In genomic region chr11:77512891-77513810, GRCm38 (mm10) we compare ENCODE assay signal across 8 mouse cellular contexts. TPM values are rescaled to one million over a fixed set of nuclear protein-coding genes. Genes with fewer than 3 reads are reported as not detected.
DNase-seq lines count a peak whose midpoint lies in the region; ATAC-seq and TF ChIP-seq lines count a peak whose summit lies in the region.

No protein-coding gene starts in this region.

- peaks cover 0 to 8% of the 10 kb centered on the region in 2 experiments; a peak in 2 of 4 replicates for H3K36me3 ChIP-seq in MEL (ENCODE audit: control insufficient read depth in 1 of 2, insufficient read depth in 2 of 2, low read length in 2 of 2)

- intact Hi-C loops in heart, postnatal 10 days (cut with DNase I) = no loop called here

- no peak for TF ChIP-seq CTCF in MEL (IDR thresholded peaks at IDR 0.05 in 2 of 3, conservative IDR thresholded peaks at IDR 0.05 in 1 of 3; ENCODE audit: control insufficient read depth in 1 of 3, insufficient read depth in 1 of 3, low read depth in 2 of 3, low read length in 3 of 3, poor library complexity in 1 of 3, severe bottlenecking in 1 of 3)
- no peak for TF ChIP-seq CTCF in brain, embryonic 14.5 days (IDR thresholded peaks at IDR 0.05; ENCODE audit: borderline replicate concordance, extremely low read depth, insufficient read depth, insufficient read length)

- TF ChIP-seq EP300 in MEL (IDR thresholded peaks at IDR 0.05; ENCODE audit: low read depth in 1 of 2, low read length in 2 of 2) = 0 out of 4 replicates have a peak, but pooled peaks of 1 of the 2 experiments have one; percentile 0

- peak overlapping the region; percentile 84 for H3K9ac ChIP-seq in MEL (ENCODE audit: control insufficient read depth, low read depth, low read length, poor library complexity, severe bottlenecking)

- peaks cover 2% of the 10 kb centered on the region; the same call in 1 of the 2 replicates for H3K79me2 ChIP-seq in MEL (ENCODE audit: control insufficient read depth, insufficient read depth, low read length, poor library complexity)

- H3K4me1 ChIP-seq in MEL (ENCODE audit: control insufficient read depth in 1 of 2, insufficient read depth in 2 of 2, low read length in 2 of 2) = peaks cover 2 to 21% of the 10 kb centered on the region in 2 experiments; a peak in 3 of 4 replicates

- TF ChIP-seq POLR2A in MEL (IDR thresholded peaks at IDR 0.05; ENCODE audit: control insufficient read depth in 1 of 2, insufficient read depth in 1 of 2, low read depth in 1 of 2, low read length in 2 of 2, poor library complexity in 1 of 2) = peak; percentile 51 to 88; a peak in 3 of 4 replicates
- TF ChIP-seq POLR2A in brain, embryonic 14.5 days (IDR thresholded peaks at IDR 0.05; ENCODE audit: borderline replicate concordance, extremely low read depth, insufficient read depth, insufficient read length, poor library complexity, severe bottlenecking) = peak; percentile 84

- no peaks in the 10 kb centered on the region for H3K27me3 ChIP-seq in MEL (ENCODE audit: control insufficient read depth in 1 of 2, insufficient read depth in 2 of 2, low read length in 2 of 2)

- peak overlapping the region; percentile 86 to 99 for H3K4me3 ChIP-seq in MEL (ENCODE audit: control insufficient read depth in 1 of 2, insufficient read depth in 1 of 2, low read depth in 2 of 2, low read length in 2 of 2)

- peak; percentile 66 for ATAC-seq in erythroid progenitor cell, adult 5-6 weeks (replicated peaks; ENCODE audit: low FRiP score, poor library complexity, severe bottlenecking)

- TF ChIP-seq RAD21 in MEL (IDR thresholded peaks at IDR 0.05; ENCODE audit: low read depth, low read length) = no peak

- peak; percentile 94 for DNase-seq in MEL (ENCODE audit: low read depth, low spot score)
- DNase-seq in brain, embryonic 14.5 days (ENCODE audit: low read depth) = peak; percentile 91
- peak; percentile 91 to 92 for DNase-seq in heart, postnatal 10 days
- peak; percentile 88 to 95 for DNase-seq in kidney, postnatal 25 days
- peak; percentile 84 for DNase-seq in lung, postnatal 25 days (ENCODE audit: low spot score)
- DNase-seq in retina, embryonic 14.5 days (ENCODE audit: low spot score) = peak; percentile 89
- DNase-seq in urinary bladder, postnatal 14 days (ENCODE audit: low spot score) = peak; percentile 88

- no peaks in the 10 kb centered on the region for H3K9me3 ChIP-seq in MEL (replicated peaks; ENCODE audit: insufficient read depth, low read length)

- H3K27ac ChIP-seq in MEL (ENCODE audit: control insufficient read depth, low read depth, low read length) = peak overlapping the region; percentile 43

TF ChIP-seq in MEL, 35 proteins besides CTCF, POLR2A, EP300 and RAD21 (continues in another document):
- TF ChIP-seq ZC3H11A (IDR thresholded peaks at IDR 0.05; ENCODE audit: low read depth, low read length) = no peak
- peak; percentile 60; the same call in 1 of the 2 replicates for TF ChIP-seq ELF1 (IDR thresholded peaks at IDR 0.05; ENCODE audit: low read depth, low read length)
- TF ChIP-seq CHD1 (IDR thresholded peaks at IDR 0.05; ENCODE audit: low read depth, low read length) = peak; percentile 79; the same call in 1 of the 2 replicates
- TF ChIP-seq USF2 (IDR thresholded peaks at IDR 0.05; ENCODE audit: borderline replicate concordance in 1 of 2, insufficient read depth in 1 of 2, low read depth in 1 of 2, low read length in 2 of 2) = no peak
- TF ChIP-seq NELFE (IDR thresholded peaks at IDR 0.05; ENCODE audit: low read depth, low read length) = peak; percentile 84
- TF ChIP-seq MEF2A (IDR thresholded peaks at IDR 0.05; ENCODE audit: extremely low read depth, insufficient replicate concordance, low read depth, low read length, poor library complexity, severe bottlenecking) = no peak
- TF ChIP-seq USF1 (IDR thresholded peaks at IDR 0.05; ENCODE audit: low read depth, low read length) = peak; percentile 1; the same call in 1 of the 2 replicates
- TF ChIP-seq GATA1 (IDR thresholded peaks at IDR 0.05; ENCODE audit: low read depth, low read length) = no peak
- no peak; the same call in 1 of the 2 replicates for TF ChIP-seq MAX (IDR thresholded peaks at IDR 0.05; ENCODE audit: low read length)
- TF ChIP-seq CHD2 (IDR thresholded peaks at IDR 0.05; ENCODE audit: low read length) = no peak
- TF ChIP-seq POLR2AphosphoS2 (IDR thresholded peaks at IDR 0.05; ENCODE audit: low read length) = peak; percentile 91
- TF ChIP-seq SMC3 (IDR thresholded peaks at IDR 0.05; ENCODE audit: low read depth, low read length) = no peak
- TF ChIP-seq SIN3A (IDR thresholded peaks at IDR 0.05; ENCODE audit: low read length) = peak; percentile 73
- TF ChIP-seq ZMIZ1 (IDR thresholded peaks at IDR 0.05; ENCODE audit: low read depth, low read length) = peak; percentile 82
- peak; percentile 77 for TF ChIP-seq NRF1 (IDR thresholded peaks at IDR 0.05; ENCODE audit: insufficient read depth, low read depth, low read length, poor library complexity, severe bottlenecking)
- no peak for TF ChIP-seq POLR2AphosphoS5 (IDR thresholded peaks at IDR 0.05; ENCODE audit: borderline replicate concordance, low read depth, low read length)
- TF ChIP-seq GABPA (IDR thresholded peaks at IDR 0.05; ENCODE audit: low read depth, low read length) = no peak
- no peak for TF ChIP-seq MYB (IDR thresholded peaks at IDR 0.05; ENCODE audit: low read depth, low read length)
- TF ChIP-seq MAZ (IDR thresholded peaks at IDR 0.05; ENCODE audit: low read depth, low read length) = no peak
- no peak for TF ChIP-seq ETS1 (IDR thresholded peaks at IDR 0.05; ENCODE audit: low read depth, low read length)
- TF ChIP-seq MYC (IDR thresholded peaks at IDR 0.05; ENCODE audit: low read depth, low read length) = peak; percentile 50
- no peak for TF ChIP-seq ZNF384 (IDR thresholded peaks at IDR 0.05; ENCODE audit: low read depth, low read length)
- peak; percentile 31; the same call in 1 of the 2 replicates for TF ChIP-seq TCF12 (IDR thresholded peaks at IDR 0.05; ENCODE audit: low read depth, low read length)
- TF ChIP-seq RCOR1 (IDR thresholded peaks at IDR 0.05; ENCODE audit: low read depth, low read length) = no peak
- TF ChIP-seq ZKSCAN1 (IDR thresholded peaks at IDR 0.05; ENCODE audit: low read depth, low read length) = no peak
- TF ChIP-seq KAT2A (conservative IDR thresholded peaks at IDR 0.05; ENCODE audit: low read depth, low read length) = no peak
- TF ChIP-seq UBTF (IDR thresholded peaks at IDR 0.05; ENCODE audit: borderline replicate concordance, insufficient read depth, low read depth, low read length) = 0 out of 2 replicates have a peak, but pooled peaks have one; percentile 57
- no peak; the same call in none of the 2 replicates for TF ChIP-seq HCFC1 (IDR thresholded peaks at IDR 0.05; ENCODE audit: low read depth, low read length)
- peak; percentile 24; the same call in 1 of the 2 replicates for TF ChIP-seq TBP (IDR thresholded peaks at IDR 0.05; ENCODE audit: low read depth, low read length)

RNA-seq across cellular contexts. Expression of gene Abhd15, which starts 1.8 kb away (rescaled TPM):
- total RNA-seq in MEL (2012; rRNA removed) = 1.7 and 1.8 TPM in 2 replicates
- 1 to 10 TPM in 1 of 2 experiments, not detected in 1; 1.9 TPM for polyA plus RNA-seq in MEL (2012; ENCODE audit: insufficient read depth in 1 of 2, insufficient read length in 2 of 2, low read depth in 1 of 2, low replicate concordance in 2 of 2, missing spikeins in 1 of 2)
- 0.57 and 0.75 TPM in 2 replicates for polyA plus RNA-seq in brain, embryonic 14.5 days (2012; rRNA removed)
- not detected in 2 replicates for total RNA-seq in erythroid progenitor cell, adult 5-6 weeks (2015; ENCODE audit: low replicate concordance)
- total RNA-seq in erythroid progenitor cell, adult 5-6 weeks (2017; ENCODE audit: low replicate concordance) = 0.68 and 0.90 TPM in 2 replicates
- total RNA-seq in heart, postnatal 10 days (2021) = 1 to 10 TPM; 1.7 to 4.5 TPM

RNA-seq across cellular contexts. Expression of gene Trp53i13, which starts 2.6 kb away (rescaled TPM):
- total RNA-seq in MEL (2012; rRNA removed) = 6.0 and 6.6 TPM in 2 replicates
- 10 to 100 TPM in 1 of 2 experiments, not detected in 1; 12.3 TPM for polyA plus RNA-seq in MEL (2012; ENCODE audit: insufficient read depth in 1 of 2, insufficient read length in 2 of 2, low read depth in 1 of 2, low replicate concordance in 2 of 2, missing spikeins in 1 of 2)
- 11.6 and 16.6 TPM in 2 replicates for polyA plus RNA-seq in brain, embryonic 14.5 days (2012; rRNA removed)
- total RNA-seq in erythroid progenitor cell, adult 5-6 weeks (2015; ENCODE audit: low replicate concordance) = 0.84 TPM in 1 of 2 replicates, not detected in the other
- 2.0 and 6.7 TPM in 2 replicates for total RNA-seq in erythroid progenitor cell, adult 5-6 weeks (2017; ENCODE audit: low replicate concordance)
- total RNA-seq in heart, postnatal 10 days (2021) = 10 to 100 TPM; 11.8 to 12.9 TPM

RNA-seq across cellular contexts. Expression of gene Gm10392, which starts 5.8 kb away (rescaled TPM):
- total RNA-seq in MEL (2012; rRNA removed) = 0.20 and 0.27 TPM in 2 replicates
- under 1 TPM in 1 of 2 experiments, not detected in 1; 0.10 TPM for polyA plus RNA-seq in MEL (2012; ENCODE audit: insufficient read depth in 1 of 2, insufficient read length in 2 of 2, low read depth in 1 of 2, low replicate concordance in 2 of 2, missing spikeins in 1 of 2)
- not detected in 2 replicates for polyA plus RNA-seq in brain, embryonic 14.5 days (2012; rRNA removed)
- not detected in 2 replicates for total RNA-seq in erythroid progenitor cell, adult 5-6 weeks (2015; ENCODE audit: low replicate concordance)
- total RNA-seq in erythroid progenitor cell, adult 5-6 weeks (2017; ENCODE audit: low replicate concordance) = 0.13 TPM in 1 of 2 replicates, not detected in the other
- not detected for total RNA-seq in heart, postnatal 10 days (2021)

RNA-seq across cellular contexts. Expression of gene Git1, which starts 19.8 kb away (rescaled TPM):
- total RNA-seq in MEL (2012; rRNA removed) = 32.0 and 33.1 TPM in 2 replicates
- 10 to 100 TPM in 1 of 2 experiments, not detected in 1; 81.4 TPM for polyA plus RNA-seq in MEL (2012; ENCODE audit: insufficient read depth in 1 of 2, insufficient read length in 2 of 2, low read depth in 1 of 2, low replicate concordance in 2 of 2, missing spikeins in 1 of 2)
- 71.0 and 104 TPM in 2 replicates for polyA plus RNA-seq in brain, embryonic 14.5 days (2012; rRNA removed)
- total RNA-seq in erythroid progenitor cell, adult 5-6 weeks (2015; ENCODE audit: low replicate concordance) = 9.2 and 15.5 TPM in 2 replicates
- 6.8 and 11.6 TPM in 2 replicates for total RNA-seq in erythroid progenitor cell, adult 5-6 weeks (2017; ENCODE audit: low replicate concordance)
- 10 to 100 TPM; 64.5 to 65.1 TPM for total RNA-seq in heart, postnatal 10 days (2021)

RNA-seq across cellular contexts. Expression of gene Ankrd13b, which starts 23.7 kb away (rescaled TPM):
- 20.9 and 22.6 TPM in 2 replicates for total RNA-seq in MEL (2012; rRNA removed)
- polyA plus RNA-seq in MEL (2012; ENCODE audit: insufficient read depth in 1 of 2, insufficient read length in 2 of 2, low read depth in 1 of 2, low replicate concordance in 2 of 2, missing spikeins in 1 of 2) = 10 to 100 TPM in 1 of 2 experiments, not detected in 1; 54.0 TPM
- polyA plus RNA-seq in brain, embryonic 14.5 days (2012; rRNA removed) = 280 and 349 TPM in 2 replicates
- 3.2 and 3.8 TPM in 2 replicates for total RNA-seq in erythroid progenitor cell, adult 5-6 weeks (2015; ENCODE audit: low replicate concordance)
- total RNA-seq in erythroid progenitor cell, adult 5-6 weeks (2017; ENCODE audit: low replicate concordance) = 0.64 TPM in 1 of 2 replicates, not detected in the other
- total RNA-seq in heart, postnatal 10 days (2021) = 10 to 100 TPM; 12.8 to 15.0 TPM

Comparison
In these comparisons a context has a peak if more than half of its experiments do, and no peak if none do; other contexts are left out.
1. Peak in every context shown above with its lines: DNase-seq, ATAC-seq, H3K4me3 ChIP-seq and H3K27ac ChIP-seq.